Mouse (Mus musculus): Measurements from ENCODE around the gene Erp29.

GRCm38 (mm10) chr5:121378678-121379256, 73.5 kb downstream of the Erp29 start:
- no peak for TF ChIP-seq ETS1 (conservative IDR thresholded peaks at IDR 0.05; ENCODE audit: low read depth, low read length)
- no peak for TF ChIP-seq CTCF (conservative IDR thresholded peaks at IDR 0.05 in 1 of 2, IDR thresholded peaks at IDR 0.05 in 1 of 2; ENCODE audit: low read depth in 2 of 2, low read length in 2 of 2)
- TF ChIP-seq RCOR1 (conservative IDR thresholded peaks at IDR 0.05; ENCODE audit: low read depth, low read length) = no peak
- TF ChIP-seq JUND (conservative IDR thresholded peaks at IDR 0.05; ENCODE audit: low read depth, low read length) = no peak
